Mouse (Mus musculus) ES-Bruce4 (cell line): Measurements from ENCODE around the gene Dcpp3. TPM values are rescaled to one million over a fixed set of nuclear protein-coding genes. Genes with fewer than 3 reads are reported as not detected.
A peak's percentile ranks its signal among the peaks of the same experiment; 100 is the strongest.
"Not testable (repeated sequence)": the region's sequence is repeated elsewhere in the genome, so short reads cannot be mapped to it uniquely, and the experiment has no call there.

ENCODE experiments used
- H3K27ac ChIP-seq: 2 replicates; pipeline ENCODE4 v1.5.1; 2012; ENCODE audit warnings: low read length, inconsistent platforms; ENCODE audit not compliant: insufficient read depth
- H3K27me3 ChIP-seq: 2 replicates; pipeline ENCODE4 v1.6.1; 2012; ENCODE audit warnings: mild to moderate bottlenecking, low read length, inconsistent platforms; ENCODE audit not compliant: control insufficient read depth, poor library complexity, insufficient read depth, severe bottlenecking
- H3K36me3 ChIP-seq: 2 replicates; pipeline ENCODE4 v1.6.1; 2012; ENCODE audit warnings: inconsistent platforms, mild to moderate bottlenecking, low read length, moderate library complexity; ENCODE audit not compliant: control insufficient read depth, poor library complexity, insufficient read depth, severe bottlenecking
- H3K4me1 ChIP-seq: one replicate; pipeline ENCODE4 v1.8.1; 2011; ENCODE audit warnings: low read length; ENCODE audit not compliant: control insufficient read depth, insufficient read depth
- H3K4me3 ChIP-seq: 2 replicates; pipeline ENCODE4 v1.5.1; 2011; ENCODE audit warnings: low read depth, mild to moderate bottlenecking, low read length
- H3K9ac ChIP-seq: 2 replicates; pipeline ENCODE4 v1.6.1; 2012; ENCODE audit warnings: low read depth, mild to moderate bottlenecking, inconsistent platforms; ENCODE audit not compliant: poor library complexity, severe bottlenecking
- H3K9me3 ChIP-seq: replicated peaks from 2 replicates; pipeline ENCODE4 v1.6.1; 2012; ENCODE audit warnings: mild to moderate bottlenecking, low read length, inconsistent platforms; ENCODE audit not compliant: control insufficient read depth, poor library complexity, insufficient read depth, severe bottlenecking
- CTCF ChIP-seq: IDR thresholded peaks from one replicate; pipeline ENCODE4 v1.8.1; 2011; ENCODE audit warnings: low read depth, low read length
- EP300 ChIP-seq: IDR thresholded peaks from 2 replicates; pipeline ENCODE4 v1.6.1; 2011; ENCODE audit warnings: low read depth, low read length; ENCODE audit not compliant: insufficient read depth
- POLR2A ChIP-seq: IDR thresholded peaks from one replicate; pipeline ENCODE4 v1.8.1; 2011; ENCODE audit warnings: low read length; ENCODE audit not compliant: insufficient read depth
- polyA plus RNA-seq: library from polyadenylated mRNA; stranded (reverse); fragments of >200 nt; gene quantifications from 2 replicates; pipeline ENCODE4 v1.2.4, GENCODE M21; 2011; ENCODE audit warnings: low read depth; ENCODE audit not compliant: missing spikeins, insufficient read depth, insufficient read length

The Dcpp3 gene
- polyA plus RNA-seq, 1 experiment = not detected

DNA sequence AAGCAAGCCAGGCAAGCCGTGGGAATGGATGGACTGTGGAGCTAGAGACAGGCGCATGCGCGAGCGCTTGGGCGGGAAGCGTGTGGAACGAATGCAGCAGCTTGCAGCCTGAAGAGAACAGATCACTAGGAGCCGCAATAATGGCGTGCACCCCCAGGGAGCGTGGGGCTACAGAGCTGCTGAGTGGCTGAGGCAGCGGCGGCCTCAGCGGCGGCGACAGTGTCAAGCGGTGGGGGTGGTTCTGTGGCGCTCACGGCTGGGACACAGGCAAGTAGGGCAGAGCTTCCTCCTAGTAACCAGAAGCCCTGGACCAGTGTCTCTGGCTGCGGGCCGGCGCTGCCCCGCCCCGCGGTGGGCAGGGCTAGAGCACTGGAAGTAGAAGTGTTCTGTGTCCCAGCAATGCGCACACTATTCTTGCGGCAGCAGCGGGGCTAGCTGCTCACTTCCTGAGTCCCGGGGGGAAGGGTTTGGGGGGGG, 7.3 kb downstream of the Dcpp3 start:
- Histone ChIP-seq H3K4me1 (no peaks in the 10 kb centered on the region), H3K27ac (peak overlapping the region; percentile 16; the same call in 1 of the 2 replicates), H3K4me3 (peak overlapping the region; percentile 73), H3K27me3 (no peaks in the 10 kb centered on the region), H3K36me3 (no peaks in the 10 kb centered on the region), H3K9ac (peak overlapping the region; percentile 54), H3K9me3 (no peaks in the 10 kb centered on the region)
- peak; percentile 53 for TF ChIP-seq POLR2A
- TF ChIP-seq EP300 = 0 out of 2 replicates have a peak, but pooled peaks have one; percentile 44
- TF ChIP-seq CTCF = no peak

DNA sequence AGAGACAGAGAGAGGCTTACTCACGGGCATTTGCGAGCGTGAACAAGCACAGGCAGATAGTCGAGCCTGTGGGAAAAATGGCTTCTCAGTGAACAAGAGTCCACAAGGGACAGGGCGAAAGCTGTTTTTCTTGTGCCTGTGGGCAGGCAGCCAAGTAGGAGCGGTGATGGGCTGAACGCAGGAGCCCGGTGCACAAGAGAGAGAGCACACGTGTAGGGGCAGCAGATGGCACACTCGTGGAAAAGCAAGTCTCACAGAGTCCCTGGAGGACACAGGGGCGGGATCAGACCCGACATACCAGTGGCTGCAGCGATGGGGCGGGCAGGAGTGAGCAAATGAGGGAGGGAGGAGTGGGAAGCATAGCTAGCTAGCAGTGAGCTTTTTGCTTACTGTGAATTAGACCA, 7.8 kb downstream of the Dcpp3 start:
- Histone ChIP-seq H3K27me3 (no peaks in the 10 kb centered on the region), H3K36me3 (no peaks in the 10 kb centered on the region), H3K9me3 (no peaks in the 10 kb centered on the region), H3K4me1 (no peaks in the 10 kb centered on the region), H3K9ac (peak overlapping the region; percentile 54), H3K27ac (0 out of 2 replicates have a peak overlapping the region, but pooled peaks have one; percentile 17), H3K4me3 (peak overlapping the region; percentile 72)
- TF ChIP-seq POLR2A (no peak), CTCF (no peak), EP300 (no peak)

DNA sequence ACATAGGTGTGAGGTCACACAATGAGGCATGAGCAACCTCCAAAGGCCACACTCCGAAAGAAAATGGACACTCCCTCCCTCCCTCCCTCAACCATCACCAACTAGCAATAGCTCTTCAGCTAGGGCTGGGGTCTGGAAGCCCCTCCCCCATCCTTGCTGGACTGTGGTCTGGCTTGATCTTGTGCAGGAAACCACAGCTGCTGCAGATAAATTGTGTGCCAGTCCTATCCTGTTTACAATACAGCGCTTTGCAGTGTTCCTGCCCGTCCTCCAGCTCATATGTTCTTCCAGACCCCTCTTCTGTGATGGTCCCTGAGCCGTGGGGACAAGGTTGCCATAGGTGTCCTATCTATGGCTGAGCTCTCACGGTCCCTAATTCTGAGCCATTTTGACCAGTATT, 13.9 kb downstream of the Dcpp3 start:
- TF ChIP-seq POLR2A (no peak), CTCF (no peak), EP300 (no peak)
- Histone ChIP-seq H3K27ac (no peak overlapping the region), H3K4me3 (no peak overlapping the region), H3K36me3 (no peaks in the 10 kb centered on the region), H3K4me1 (no peaks in the 10 kb centered on the region), H3K9ac (no peak overlapping the region), H3K27me3 (no peaks in the 10 kb centered on the region), H3K9me3 (no peaks in the 10 kb centered on the region)

DNA sequence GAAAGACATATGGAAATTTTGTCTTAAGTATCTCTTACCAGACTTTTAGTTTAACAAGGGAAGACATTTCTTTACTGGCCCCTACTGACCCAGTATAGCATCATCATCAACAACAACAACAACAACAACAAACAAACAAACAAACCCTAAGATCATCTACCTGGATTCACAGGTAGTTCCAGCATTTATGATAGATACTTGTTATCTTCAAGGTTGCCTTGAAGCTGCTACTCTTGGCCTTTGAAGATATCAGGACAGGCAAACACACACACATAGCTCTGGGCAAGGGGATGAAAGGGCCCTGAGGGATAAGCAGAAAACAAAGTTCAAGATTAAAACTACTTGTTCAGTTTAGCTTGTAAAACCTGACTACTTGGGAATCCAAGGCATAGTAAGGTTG, 24.1 kb downstream of the Dcpp3 start, which contains the start of gene Sbp:
TSS of gene Sbp (plus strand) at position 301 of the 400 bp plus-strand sequence.
- Histone ChIP-seq H3K9ac (no peak within 1 kb of the TSS), H3K27ac (no peak within 1 kb of the TSS)

DNA sequence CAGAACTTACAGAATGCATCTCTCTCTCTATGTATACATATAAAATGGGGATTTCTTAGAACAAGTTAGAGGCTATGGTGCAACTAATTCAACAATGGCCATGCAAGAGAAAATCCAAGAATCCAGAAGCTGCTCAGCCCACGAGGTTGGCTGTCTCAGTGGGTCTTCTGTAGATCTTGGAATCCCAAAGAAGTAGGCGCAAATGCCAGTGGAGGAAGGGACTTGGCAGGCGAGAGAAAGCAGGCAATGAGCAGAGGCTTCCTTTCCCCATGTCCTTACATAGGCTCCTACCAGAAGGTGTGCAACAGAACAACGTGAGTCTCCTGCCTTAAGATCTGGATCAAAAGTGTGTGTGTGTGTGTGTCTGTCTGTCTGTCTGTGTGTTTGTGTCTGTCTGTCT, 30.2 kb downstream of the Dcpp3 start:
- H3K4me3 ChIP-seq, H3K9ac ChIP-seq, H3K27ac ChIP-seq, H3K9me3 ChIP-seq, H3K36me3 ChIP-seq, H3K27me3 ChIP-seq, H3K4me1 ChIP-seq: not testable (repeated sequence)

More for the DNA sequence above, 24.1 kb downstream of the Dcpp3 start, which contains the start of gene Sbp:
- no peaks in the 10 kb centered on the region for H3K27me3 ChIP-seq
- TF ChIP-seq EP300 (no peak), CTCF (no peak), POLR2A (no peak)
- no peaks in the 10 kb centered on the region for H3K9me3 ChIP-seq
- no peak within 1 kb of the TSS for H3K4me3 ChIP-seq
- no peaks in the 10 kb centered on the region for H3K4me1 ChIP-seq
- H3K36me3 ChIP-seq = no peaks in the 10 kb centered on the region

GRCm38 (mm10) chr17:23949068-23949467, 31.8 kb downstream of the Dcpp3 start:
- H3K27me3 ChIP-seq = no peaks in the 10 kb centered on the region
- no peak overlapping the region for H3K4me3 ChIP-seq

DNA sequence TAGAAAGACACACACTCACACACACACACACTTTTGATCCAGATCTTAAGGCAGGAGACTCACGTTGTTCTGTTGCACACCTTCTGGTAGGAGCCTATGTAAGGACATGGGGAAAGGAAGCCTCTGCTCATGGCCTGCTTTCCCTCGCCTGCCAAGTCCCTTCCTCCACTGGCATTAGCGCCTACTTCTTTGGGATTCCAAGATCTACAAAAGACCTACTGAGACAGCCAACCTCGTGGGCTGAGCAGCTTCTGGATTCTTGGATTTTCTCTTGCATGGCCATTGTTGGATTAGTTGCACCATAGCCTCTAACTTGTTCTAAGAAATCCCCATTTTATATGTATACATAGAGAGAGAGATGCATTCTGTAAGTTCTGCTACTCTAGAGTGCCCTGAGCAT, 33.6 kb downstream of the Dcpp3 start:
- not testable (repeated sequence) for H3K9ac ChIP-seq, H3K9me3 ChIP-seq, H3K4me1 ChIP-seq, H3K36me3 ChIP-seq, H3K27me3 ChIP-seq, H3K27ac ChIP-seq, H3K4me3 ChIP-seq

More at GRCm38 (mm10) chr17:23949068-23949467, 31.8 kb downstream of the Dcpp3 start:
- Histone ChIP-seq H3K36me3 (no peaks in the 10 kb centered on the region), H3K9me3 (no peaks in the 10 kb centered on the region), H3K27ac (no peak overlapping the region), H3K9ac (no peak overlapping the region), H3K4me1 (no peaks in the 10 kb centered on the region)
- TF ChIP-seq CTCF (no peak), POLR2A (no peak), EP300 (no peak)
